Mouse (Mus musculus): ENCODE data around the gene Sh3rf3. TPM values are rescaled to one million over a fixed set of nuclear protein-coding genes. Genes with fewer than 3 reads are reported as not detected.

Sh3rf3 gene
- total RNA-seq, 2 experiments from 2014 or later, result 48.3 to 55.2 TPM

DNA sequence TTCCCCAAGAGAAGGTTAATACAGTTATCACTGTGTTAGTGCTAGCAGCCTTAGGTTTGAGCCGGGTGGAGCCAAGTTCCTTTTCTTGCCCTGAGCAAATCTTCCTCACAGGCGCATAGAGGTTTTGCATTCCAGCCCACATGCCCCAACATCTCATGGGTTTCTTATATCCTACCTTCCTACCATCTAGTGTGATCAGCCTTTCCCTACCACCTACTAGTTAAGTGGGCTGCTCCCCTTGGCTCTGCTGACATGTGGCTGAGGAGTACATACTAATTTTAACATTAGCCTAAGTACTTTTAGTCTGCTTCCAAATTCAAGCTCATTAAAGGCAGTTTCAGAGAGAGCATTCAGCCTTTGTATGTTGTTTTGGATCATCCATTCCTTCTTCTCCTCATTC, 72.7 kb downstream of the Sh3rf3 start:
- H3K4me3 ChIP-seq, result no peak overlapping the region
- intact Hi-C loops (cut with DNase I), result no loop called here
- no peak for TF ChIP-seq CTCF (IDR thresholded peaks at IDR 0.05)
- DNase-seq (ENCODE audit: extremely low spot score in 1 of 2, low spot score in 2 of 2), result peak in 1 of 2 experiments; percentile 28
- H3K27ac ChIP-seq, result no peak overlapping the region

DNA sequence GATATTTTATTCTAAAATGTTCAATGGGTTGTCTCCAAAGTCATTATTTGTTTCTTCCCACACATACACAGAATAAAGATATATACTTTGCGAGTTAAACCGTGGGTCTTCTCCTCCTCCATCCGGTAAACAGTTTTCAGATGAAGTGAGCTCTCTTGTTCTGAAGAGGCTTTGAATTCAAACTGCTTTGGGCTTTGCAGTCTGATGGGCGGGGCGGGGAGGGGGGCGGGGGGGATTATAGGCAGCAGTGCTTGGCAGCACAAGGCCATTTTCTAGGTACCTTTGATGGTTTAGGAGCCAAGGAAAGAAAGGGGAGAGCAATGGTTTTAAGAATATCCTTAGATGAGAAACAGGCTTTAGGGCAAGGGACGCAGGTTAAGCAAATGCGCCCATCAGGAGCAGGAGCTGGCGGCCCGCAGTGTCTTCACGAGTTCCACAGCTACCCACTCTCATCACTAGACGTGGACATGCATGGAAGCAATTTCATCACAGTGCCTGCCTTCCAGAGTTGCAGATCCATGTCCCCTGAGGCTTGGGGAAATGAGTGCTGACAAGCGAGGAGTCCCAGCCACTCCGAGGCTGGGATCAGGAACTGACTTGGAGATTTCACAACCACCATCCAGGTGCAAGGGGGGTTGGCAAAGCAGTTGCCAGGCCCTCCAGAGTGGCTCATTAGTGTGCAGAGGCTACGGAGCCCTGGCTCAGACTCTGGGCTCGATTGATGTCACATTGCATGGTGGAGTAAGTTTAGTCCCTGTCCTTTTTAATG, 77.7 kb downstream of the Sh3rf3 start:
- intact Hi-C loops (cut with DNase I), result no loop called here
- TF ChIP-seq CTCF (IDR thresholded peaks at IDR 0.05), result no peak
- no peak overlapping the region for H3K27ac ChIP-seq
- no peak for DNase-seq (ENCODE audit: extremely low spot score in 1 of 2, low spot score in 2 of 2)
- no peak overlapping the region for H3K4me3 ChIP-seq

DNA sequence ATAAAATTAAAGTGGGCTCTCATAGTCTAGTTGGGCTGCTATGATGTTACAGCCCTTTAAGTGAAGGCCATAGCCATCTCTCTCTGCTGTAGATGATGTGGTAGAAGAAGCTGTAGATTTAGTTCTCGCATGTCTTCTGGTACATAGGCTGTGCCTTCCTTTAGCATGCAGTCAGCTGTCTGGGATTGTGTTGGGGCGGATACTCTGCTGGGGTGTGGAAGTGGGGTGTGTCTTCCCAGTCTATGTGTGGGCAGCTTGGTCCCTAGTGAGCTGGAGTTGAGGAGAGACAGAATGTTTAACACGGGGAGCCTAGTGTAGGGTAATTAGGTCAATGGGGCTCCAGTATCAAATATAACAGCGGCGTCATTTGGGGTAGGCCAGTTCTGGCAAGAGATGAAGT, 82.3 kb downstream of the Sh3rf3 start:
- no peak for TF ChIP-seq CTCF (IDR thresholded peaks at IDR 0.05)
- DNase-seq (ENCODE audit: extremely low spot score in 1 of 2, low spot score in 2 of 2), result no peak
- intact Hi-C loops (cut with DNase I), result no loop called here
- Histone ChIP-seq H3K27ac (0 out of 2 replicates have a peak overlapping the region, but pooled peaks have one; percentile 28), H3K4me3 (no peak overlapping the region)

DNA sequence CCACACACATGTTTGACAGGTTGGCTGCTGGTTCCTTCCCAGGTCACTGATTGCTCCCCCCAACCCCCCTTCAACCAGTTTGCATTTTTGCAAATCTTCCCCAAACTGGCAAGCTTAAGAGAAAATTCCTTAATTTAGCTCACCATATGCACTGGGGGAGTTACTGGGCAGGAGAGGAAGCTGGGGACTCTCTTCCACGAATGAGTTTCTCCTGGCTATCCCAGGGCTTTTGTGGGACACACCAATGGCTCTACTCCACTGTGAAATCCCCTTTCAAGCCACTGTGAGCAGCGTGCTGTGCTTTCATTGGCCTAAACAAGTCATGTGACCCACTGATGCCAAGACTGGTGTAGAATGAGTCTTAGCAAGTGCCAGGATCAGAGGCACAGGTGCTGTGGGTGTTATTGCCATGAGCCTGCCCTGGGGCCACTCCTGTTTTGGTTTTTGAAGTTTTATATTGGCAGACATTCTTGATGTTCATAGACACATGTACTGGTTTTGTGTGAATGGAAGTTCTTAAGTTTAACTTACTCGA, 83.9 kb downstream of the Sh3rf3 start:
- no peak for DNase-seq (ENCODE audit: extremely low spot score in 1 of 2, low spot score in 2 of 2)
- Histone ChIP-seq H3K27ac (no peak overlapping the region), H3K4me3 (no peak overlapping the region)
- TF ChIP-seq CTCF (IDR thresholded peaks at IDR 0.05), result no peak
- intact Hi-C loops (cut with DNase I), result no loop called here

DNA sequence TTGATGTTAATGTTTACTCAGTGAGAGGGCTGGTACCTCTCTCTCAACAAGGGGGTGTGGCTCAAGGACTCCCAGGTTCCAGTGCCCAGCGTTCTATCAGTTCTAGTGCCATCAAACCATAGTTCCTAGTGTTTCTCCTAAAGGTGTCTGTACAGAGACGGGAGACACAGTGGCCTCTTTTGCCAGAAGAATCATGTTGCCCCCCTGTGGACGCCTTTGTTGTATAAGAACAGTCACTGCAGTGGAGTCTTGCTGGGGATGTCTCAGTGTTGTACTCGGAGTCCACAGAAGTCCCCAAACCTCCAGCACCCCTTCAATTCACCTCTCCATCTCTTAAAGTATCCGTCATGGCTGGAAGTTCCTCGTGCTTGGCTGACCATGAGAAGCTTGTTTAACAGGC, 92.1 kb downstream of the Sh3rf3 start:
- DNase-seq (ENCODE audit: extremely low spot score in 1 of 2, low spot score in 2 of 2), result no peak
- intact Hi-C loops (cut with DNase I), result loop anchor here (5.0 kb wide), 1 partner anchor 93 kb away; the partner anchor contains the start of gene Sh3rf3
- no peak; the same call in 1 of the 2 replicates for TF ChIP-seq CTCF (IDR thresholded peaks at IDR 0.05)
- Histone ChIP-seq H3K4me3 (no peak overlapping the region), H3K27ac (no peak overlapping the region)

DNA sequence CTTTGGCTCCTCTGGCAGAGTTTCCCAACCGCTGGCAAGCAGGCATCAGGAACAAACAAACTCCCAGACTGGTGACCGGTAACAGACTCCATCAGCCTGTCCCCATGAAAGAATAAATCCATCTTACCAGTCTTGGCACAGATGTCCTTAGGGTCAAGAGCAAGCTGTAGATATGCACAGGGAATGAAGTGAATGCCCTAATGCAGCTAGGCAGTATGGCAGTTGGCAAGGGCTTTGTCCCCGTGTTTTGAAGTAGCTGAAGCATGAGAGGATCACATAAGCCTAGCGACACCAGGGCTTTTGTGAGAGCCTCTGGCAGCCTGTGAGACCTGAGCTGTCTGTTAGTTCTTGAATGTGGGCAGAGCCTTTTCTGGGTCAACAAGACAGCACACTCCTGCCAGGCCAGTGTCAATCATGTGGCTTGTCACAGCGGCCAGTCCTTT, 93.9 kb downstream of the Sh3rf3 start:
- TF ChIP-seq CTCF (IDR thresholded peaks at IDR 0.05), result no peak
- Histone ChIP-seq H3K27ac (no peak overlapping the region), H3K4me3 (no peak overlapping the region)
- intact Hi-C loops (cut with DNase I), result loop anchor here (5.0 kb wide), 1 partner anchor 95 kb away; the partner anchor contains the start of gene Sh3rf3
- no peak for DNase-seq (ENCODE audit: extremely low spot score in 1 of 2, low spot score in 2 of 2)

DNA sequence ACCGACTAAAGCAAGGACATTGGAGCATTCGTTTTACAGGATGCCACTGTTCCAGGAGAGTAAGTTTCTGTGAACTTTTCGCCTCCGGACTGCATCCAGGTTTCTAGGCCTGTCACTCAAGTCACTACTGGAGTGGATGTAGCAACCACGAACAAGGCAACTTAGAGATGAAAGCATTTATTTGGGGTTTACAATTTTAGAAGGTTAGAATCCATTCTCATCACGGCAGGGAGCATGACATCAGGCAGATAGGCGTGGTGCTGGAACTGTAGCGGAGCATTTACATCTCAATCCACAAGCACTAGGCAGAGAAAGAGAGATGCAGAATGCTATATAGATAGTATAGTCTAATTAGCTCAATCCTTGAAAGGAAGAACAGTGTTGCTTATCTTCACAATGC, 95.3 kb downstream of the Sh3rf3 start:
- H3K4me3 ChIP-seq, result no peak overlapping the region
- DNase-seq (ENCODE audit: extremely low spot score in 1 of 2, low spot score in 2 of 2), result no peak
- no peak overlapping the region for H3K27ac ChIP-seq
- TF ChIP-seq CTCF (IDR thresholded peaks at IDR 0.05), result no peak
- intact Hi-C loops (cut with DNase I), result loop anchor here (5.0 kb wide), 1 partner anchor 96 kb away; the partner anchor contains the start of gene Sh3rf3

DNA sequence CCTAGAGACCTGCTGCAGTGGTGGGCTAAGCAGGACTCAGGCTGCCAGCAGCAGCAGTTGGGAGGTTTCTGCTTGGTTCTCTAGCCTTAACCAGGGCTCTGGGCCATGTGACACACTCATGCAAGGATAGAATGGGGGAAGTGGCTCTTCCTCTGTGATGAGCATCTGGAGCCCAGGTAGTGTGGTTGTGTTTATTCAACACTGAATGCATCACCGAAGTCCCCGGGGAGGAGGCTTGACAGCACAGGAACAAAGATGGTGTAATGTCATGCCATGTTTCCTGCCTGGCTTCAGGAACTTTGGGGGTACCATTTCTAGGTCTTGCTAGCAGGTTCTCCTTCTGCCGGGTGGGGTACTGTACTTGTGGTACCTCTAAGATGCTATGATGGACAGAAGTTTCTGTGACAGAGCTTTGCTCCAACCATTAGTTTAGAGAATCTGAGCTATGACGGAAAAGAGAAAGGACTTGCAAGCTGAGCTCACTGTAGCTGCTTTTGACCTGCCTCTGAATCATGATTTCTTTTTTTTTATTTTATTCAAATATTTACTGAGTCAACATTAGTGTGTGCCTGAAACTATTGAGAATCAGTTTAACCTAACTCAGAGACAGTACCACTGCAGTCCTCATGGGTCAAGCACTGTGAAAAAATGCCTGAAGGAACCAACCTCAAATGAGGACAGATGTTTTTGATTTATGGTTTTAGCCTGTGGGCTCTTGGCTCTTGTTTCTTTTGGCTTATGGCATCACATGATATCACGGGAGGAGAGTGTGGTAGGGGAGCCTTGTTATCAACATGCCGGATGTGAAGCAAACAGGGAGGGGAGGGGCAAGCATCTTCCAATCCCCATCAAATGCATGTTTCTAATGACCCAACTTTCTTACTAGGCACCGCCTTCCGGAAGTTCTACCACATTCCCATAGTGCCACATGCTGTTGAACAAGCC, 102.4 kb downstream of the Sh3rf3 start:
- no peak for DNase-seq (ENCODE audit: extremely low spot score in 1 of 2, low spot score in 2 of 2)

DNA sequence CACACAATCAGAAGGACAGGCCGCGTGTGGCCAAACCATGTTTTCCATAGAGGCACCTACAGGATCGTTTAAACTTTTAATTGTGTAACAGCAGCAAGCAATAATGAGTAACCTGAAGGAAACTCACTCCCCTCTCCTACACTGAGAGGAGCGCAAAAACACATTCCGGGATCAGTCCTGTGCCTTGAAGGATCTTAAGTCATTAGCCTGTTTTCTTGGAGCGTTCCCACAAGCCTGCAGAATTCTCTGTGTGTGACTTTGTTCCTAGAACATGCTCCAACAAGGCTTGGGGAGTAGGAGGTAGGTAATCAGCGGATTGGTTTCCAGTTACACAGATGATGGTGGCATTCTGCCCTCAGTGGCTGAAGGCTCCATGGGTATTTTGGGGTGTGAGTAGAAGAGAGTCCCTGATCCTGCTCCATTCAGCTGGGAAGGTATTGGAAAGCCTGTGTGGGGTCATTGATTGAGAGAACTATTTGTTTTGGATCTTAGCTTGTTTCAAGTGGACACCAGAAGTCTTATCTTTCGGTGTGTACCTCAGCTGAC, 108.6 kb downstream of the Sh3rf3 start:
- no peak for TF ChIP-seq CTCF (IDR thresholded peaks at IDR 0.05)
- intact Hi-C loops (cut with DNase I), result no loop called here
- Histone ChIP-seq H3K4me3 (no peak overlapping the region), H3K27ac (no peak overlapping the region)
- no peak for DNase-seq (ENCODE audit: extremely low spot score in 1 of 2, low spot score in 2 of 2)

More for the DNA sequence above, 102.4 kb downstream of the Sh3rf3 start:
- TF ChIP-seq CTCF (IDR thresholded peaks at IDR 0.05), result no peak
- no peak overlapping the region for H3K27ac ChIP-seq
- intact Hi-C loops (cut with DNase I), result no loop called here
- H3K4me3 ChIP-seq, result no peak overlapping the region

DNA sequence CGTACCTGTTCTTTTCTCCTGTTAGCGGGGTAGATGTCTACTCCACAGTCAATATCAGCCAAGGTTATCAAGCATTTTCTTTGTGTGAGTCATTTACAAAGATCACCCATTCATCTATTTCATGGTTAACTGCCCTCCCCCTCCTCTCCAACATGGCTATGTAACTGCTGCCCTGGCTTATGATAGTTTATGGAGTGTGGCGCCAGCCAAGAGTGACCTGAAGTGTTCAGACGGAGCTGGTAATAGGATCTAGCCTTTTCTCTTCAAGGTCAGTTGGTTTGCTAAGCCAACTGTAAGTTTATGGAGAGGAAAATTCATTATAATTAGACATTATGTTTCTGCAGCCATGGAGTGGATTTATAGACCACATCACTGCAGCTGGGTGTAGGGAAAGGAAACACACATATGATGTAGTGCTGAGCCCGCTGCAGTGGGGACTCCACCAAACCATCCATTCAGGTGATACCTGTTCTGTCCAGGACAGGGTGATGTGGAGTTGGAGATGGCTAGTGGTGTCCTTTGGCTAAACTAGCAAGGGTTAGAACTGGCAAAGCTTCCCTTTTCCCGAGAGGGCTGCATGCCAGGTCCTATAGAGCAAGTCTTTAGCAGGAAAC, 109.2 kb downstream of the Sh3rf3 start:
- intact Hi-C loops (cut with DNase I), result no loop called here
- Histone ChIP-seq H3K4me3 (no peak overlapping the region), H3K27ac (no peak overlapping the region)
- no peak for DNase-seq (ENCODE audit: extremely low spot score in 1 of 2, low spot score in 2 of 2)
- TF ChIP-seq CTCF (IDR thresholded peaks at IDR 0.05), result no peak

DNA sequence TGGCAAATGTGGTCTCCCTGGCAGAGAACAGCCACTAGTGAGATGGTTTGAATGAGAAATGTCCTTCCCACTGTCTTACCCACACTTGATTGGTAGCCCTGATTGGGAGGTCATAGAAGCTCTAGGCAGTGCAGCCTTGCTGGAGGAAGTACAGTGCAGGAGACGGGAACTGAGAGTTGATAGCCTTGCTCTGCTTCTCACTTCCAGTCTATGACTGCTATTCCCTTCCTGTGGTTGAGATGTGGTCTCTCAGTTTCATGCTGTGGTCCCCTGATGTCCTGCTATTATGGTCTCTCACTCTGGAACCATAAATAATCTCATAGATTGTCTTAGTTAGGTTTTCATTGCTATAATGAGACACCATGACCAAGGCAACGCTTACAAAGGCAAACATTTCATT, 109.8 kb downstream of the Sh3rf3 start:
- intact Hi-C loops (cut with DNase I), result no loop called here
- TF ChIP-seq CTCF (IDR thresholded peaks at IDR 0.05), result no peak
- Histone ChIP-seq H3K4me3 (no peak overlapping the region), H3K27ac (no peak overlapping the region)
- no peak for DNase-seq (ENCODE audit: extremely low spot score in 1 of 2, low spot score in 2 of 2)

All from left cerebral cortex, adult 2 months (tissue).